Mouse (Mus musculus): ENCODE results near the gene Abca16. TPM values are rescaled to one million over a fixed set of nuclear protein-coding genes. Genes with fewer than 3 reads are reported as not detected.

The Abca16 gene
- total RNA-seq (2021) (not detected), polyA plus RNA-seq (2012; rRNA removed) (not detected in 2 replicates)
- long read RNA-seq = 0 reads

- DNase-seq = no peak
Measured at GRCm38 (mm10) chr7:120409447-120409846, at the start of gene Abca16. Gene Abca16, plus strand, starts transcription at chr7:120409647.

- DNase-seq = no peak
Measured at GRCm38 (mm10) chr7:120361159-120361558, 48.3 kb upstream of the Abca16 start.

DNA sequence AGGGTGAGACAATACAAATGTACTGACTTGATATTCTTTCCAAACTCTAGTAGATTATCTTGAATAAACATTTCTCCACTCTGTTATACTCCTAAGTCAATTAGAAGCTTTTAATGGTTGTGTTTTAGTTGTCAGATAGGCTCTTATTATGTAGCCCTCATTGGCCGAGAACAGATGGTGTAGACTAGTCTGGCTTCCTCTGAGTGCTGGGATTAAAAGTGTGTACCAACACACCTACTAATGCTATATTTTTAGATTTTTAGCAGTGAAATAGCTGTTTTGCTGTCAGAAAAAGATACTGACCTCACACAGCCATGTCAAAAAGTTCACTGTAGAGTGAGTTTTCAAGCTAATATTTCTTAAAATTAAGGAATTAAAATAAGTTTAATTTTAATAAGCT lies 2.9 kb downstream of the Abca16 start:
- DNase-seq = no peak

- no peak for DNase-seq
Measured at GRCm38 (mm10) chr7:120426625-120427024, 17.2 kb downstream of the Abca16 start.

DNA sequence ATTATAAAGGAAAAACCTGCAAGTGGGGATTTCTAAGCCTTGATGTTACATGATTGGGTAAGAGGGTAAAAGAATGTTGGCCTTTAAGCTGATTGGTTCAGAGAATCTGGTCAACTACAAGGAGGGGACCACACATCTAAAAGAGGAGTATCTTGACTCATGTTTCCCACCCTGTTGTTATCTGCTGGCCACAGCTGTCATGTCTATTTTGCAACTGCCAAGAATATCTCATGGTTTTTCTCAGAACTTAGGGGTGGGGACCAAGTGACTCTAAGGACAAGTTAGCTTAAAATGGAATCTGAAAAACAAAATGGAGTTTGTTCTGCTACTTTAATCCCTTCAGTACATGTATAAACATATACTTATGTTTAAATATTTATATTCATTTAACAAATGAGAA lies 22.0 kb downstream of the Abca16 start:
- no peak for DNase-seq

DNA sequence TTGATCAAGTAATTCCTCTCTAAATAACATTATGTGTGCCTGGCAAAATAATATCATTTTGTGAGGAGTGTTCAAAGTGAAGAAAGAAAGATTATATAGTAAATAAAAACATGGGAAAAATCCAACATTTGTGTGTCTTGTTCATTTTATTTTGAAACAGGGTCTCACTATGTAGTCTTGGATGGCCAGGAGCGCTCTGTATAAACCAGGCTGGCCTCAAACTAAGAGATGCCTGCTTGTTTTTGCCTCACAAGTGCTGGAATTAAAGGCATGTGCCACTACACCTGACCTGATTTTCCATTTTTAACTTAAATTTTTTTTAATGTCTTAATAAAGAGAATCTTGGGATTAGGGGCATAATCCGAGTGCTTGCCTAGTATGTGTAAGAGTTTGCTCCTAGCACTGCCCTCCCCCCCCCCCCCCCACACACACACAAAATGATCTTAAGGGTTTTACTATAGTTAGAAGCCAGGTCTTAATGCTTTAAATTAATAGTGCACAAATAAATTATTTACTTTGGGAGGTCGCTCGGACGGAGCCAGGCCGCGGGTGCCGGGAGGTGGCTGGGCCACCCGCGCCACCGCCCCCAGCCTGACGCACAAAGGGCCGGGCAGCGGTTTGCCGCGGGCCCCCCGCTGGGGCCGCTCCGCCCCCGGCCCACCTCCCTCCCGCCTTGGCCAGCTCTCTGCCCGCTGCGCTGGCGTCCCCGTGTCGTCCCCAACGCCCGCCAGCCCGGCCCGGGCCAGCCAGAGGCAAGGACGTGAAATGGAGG lies 94.6 kb downstream of the Abca16 start:
- DNase-seq = no peak

DNA sequence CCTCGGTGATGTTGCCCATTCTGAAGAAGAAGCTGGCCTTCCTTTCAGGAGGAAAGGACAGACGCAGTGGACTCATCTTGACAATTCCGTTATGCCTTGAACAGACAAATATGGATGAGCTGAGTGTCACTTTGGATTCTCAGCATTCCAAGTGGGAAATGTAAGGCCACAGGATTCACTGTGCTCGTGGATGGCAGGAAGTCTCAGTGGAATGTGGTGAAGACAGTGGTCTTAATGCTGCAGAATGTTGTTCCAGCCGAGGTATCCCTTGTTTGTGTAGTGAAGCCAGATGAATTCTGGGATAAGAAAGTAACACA lies 95.2 kb downstream of the Abca16 start:
- no peak for DNase-seq

GRCm38 (mm10) chr7:120534805-120535204 lies 125.4 kb downstream of the Abca16 start:
- DNase-seq = no peak

DNA sequence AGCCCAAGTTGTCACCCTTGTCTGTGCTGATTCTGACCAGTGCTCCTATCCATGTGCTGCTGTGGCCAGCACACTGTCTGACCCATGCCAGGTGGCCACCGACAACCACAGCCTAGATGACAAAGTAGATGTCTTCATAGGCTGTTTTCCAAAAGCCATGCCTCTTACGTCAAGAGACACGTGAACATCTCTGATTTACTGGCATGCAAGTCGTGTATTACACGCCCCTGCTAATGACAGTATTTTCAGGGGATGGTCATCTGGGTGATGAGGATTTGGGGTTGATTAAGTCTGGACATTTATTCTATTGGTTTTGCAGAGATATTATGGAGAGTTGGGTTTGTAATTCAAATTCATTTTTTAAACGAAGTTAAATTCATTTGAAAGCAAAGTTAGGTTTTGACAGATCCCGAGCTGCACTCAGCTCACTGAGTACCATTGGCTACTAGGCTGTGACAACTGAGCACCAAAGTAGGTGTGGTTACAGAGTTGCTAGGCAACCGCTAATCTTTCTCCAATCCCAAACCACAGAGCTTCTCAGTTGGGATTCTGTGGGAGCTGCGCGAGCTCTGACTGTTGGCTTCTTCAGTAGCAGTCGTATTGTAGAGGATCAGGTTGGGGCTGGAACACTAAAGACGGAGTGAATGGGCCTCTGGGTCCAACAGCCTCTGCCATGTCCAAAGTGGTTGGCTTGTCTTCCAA lies 143.2 kb downstream of the Abca16 start:
- no peak for DNase-seq

- no peak for DNase-seq
Measured at GRCm38 (mm10) chr7:120553181-120553551, 143.7 kb downstream of the Abca16 start.

DNA sequence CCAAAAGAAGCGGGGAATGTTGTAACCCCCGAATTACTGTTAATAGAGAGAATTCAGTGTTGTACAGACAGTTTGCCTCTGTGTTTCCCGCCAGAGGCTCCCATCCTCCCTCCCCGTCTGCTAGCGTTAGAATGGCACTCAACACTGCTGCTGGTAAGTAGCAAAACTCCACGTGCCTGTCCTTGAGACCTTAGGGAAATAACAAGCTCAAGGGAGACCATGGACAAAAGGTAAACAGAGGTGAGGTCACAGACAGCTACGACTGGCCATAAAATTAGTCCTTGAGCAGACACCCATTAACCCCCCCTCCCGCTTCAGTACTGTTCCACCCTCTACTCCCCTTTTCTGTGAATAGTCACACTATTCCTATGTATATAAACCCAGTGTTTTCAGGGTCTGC lies 157.9 kb downstream of the Abca16 start:
- no peak for DNase-seq

- DNase-seq = no peak
Measured at GRCm38 (mm10) chr7:120576520-120576919, 167.1 kb downstream of the Abca16 start.

Other genes starting within 250 kb of the Abca16 start
- gene Anks4b, start 235.8 kb upstream of the Abca16 start, total RNA-seq (2021) = under 1 TPM; 0.40 to 0.48 TPM
- not detected in 2 replicates for gene Anks4b, start 235.8 kb upstream of the Abca16 start, polyA plus RNA-seq (2012; rRNA removed)
- 10 to 100 TPM in 1 of 2 experiments, under 1 TPM in 1; 0.81 to 11.0 TPM for gene Crym, start 207.5 kb upstream of the Abca16 start, total RNA-seq (2021)
- 0.71 and 6.7 TPM in 2 replicates for gene Crym, start 207.5 kb upstream of the Abca16 start, polyA plus RNA-seq (2012; rRNA removed)
- gene Abca14, start 205.7 kb upstream of the Abca16 start, total RNA-seq (2021) = not detected
- gene Abca14, start 205.7 kb upstream of the Abca16 start, polyA plus RNA-seq (2012; rRNA removed) = not detected in 2 replicates
- not detected for gene Abca15, start 81.0 kb upstream of the Abca16 start, total RNA-seq (2021)
- not detected in 2 replicates for gene Abca15, start 81.0 kb upstream of the Abca16 start, polyA plus RNA-seq (2012; rRNA removed)
- gene Uqcrc2, start 225.5 kb downstream of the Abca16 start, total RNA-seq (2021) = 100 to 1,000 TPM; 350 to 468 TPM
- gene Uqcrc2, start 225.5 kb downstream of the Abca16 start, polyA plus RNA-seq (2012; rRNA removed) = 29.6 and 34.2 TPM in 2 replicates

Measured in adrenal gland, adult 2 months (tissue).